Mouse (Mus musculus): ENCODE data around the gene Gm10840. TPM values are rescaled to one million over a fixed set of nuclear protein-coding genes. Genes with fewer than 3 reads are reported as not detected.
"Not testable (repeated sequence)": the region's sequence is repeated elsewhere in the genome, so short reads cannot be mapped to it uniquely, and the experiment has no call there.

Gene Gm10840
- not detected in 2 replicates for polyA plus RNA-seq (2015; fragmentation: Nextera tagmentation; extraction: Ambion mirVana)

GRCm38 (mm10) chr11:106160841-106161721, at the start of gene Gm10840, which contains the start of gene Limd2:
Gene Gm10840 (plus strand): TSS chr11:106160850.
Gene Limd2 (minus strand): TSS chr11:106160860.
- H3K9me3 ChIP-seq: no peaks in the 10 kb centered on the region

DNA sequence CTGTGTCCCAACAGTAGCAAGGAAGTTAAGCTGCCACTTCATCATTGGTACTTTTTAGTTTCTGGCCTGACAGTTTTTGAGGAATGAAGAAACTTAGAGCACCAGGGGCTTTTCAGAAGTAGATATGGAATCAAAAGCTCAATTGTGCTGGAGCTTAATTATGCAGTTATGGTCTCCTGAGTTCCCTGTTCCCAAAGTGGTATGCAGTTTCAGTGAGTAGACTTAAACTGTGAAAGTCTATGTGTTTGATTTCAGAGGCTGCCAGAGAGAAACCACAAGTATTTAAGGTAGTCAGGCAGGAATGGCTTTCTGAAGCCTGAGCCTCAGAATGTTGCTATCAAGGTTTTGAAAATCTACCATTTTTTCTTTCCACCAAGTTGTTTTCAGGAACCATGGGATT, 49.0 kb upstream of the Gm10840 start:
- ATAC-seq: no peak
- Histone ChIP-seq H3K27ac (no peak overlapping the region), H3K4me2 (replicated peaks) (no peak overlapping the region), H3K36me3 (peaks cover 2% of the 10 kb centered on the region; the same call in 1 of the 2 replicates), H3K9me3 (no peaks in the 10 kb centered on the region), H3K9ac (no peak overlapping the region), H3K4me1 (replicated peaks) (no peaks in the 10 kb centered on the region), H3K4me3 (replicated peaks) (no peak overlapping the region), H3K27me3 (replicated peaks) (no peaks in the 10 kb centered on the region)

More at GRCm38 (mm10) chr11:106160841-106161721, at the start of gene Gm10840, which contains the start of gene Limd2:
- H3K4me3 ChIP-seq (replicated peaks): peak within 1 kb of the TSS; percentile 80
- H3K4me2 ChIP-seq (replicated peaks): peak within 1 kb of the TSS; percentile 92
- 0 out of 2 replicates have a peak, but pooled peaks cover 13% of the 10 kb centered on the region for H3K36me3 ChIP-seq
- no peaks in the 10 kb centered on the region for H3K27me3 ChIP-seq (replicated peaks)
- peak; percentile 39 for ATAC-seq
- H3K27ac ChIP-seq: peak within 1 kb of the TSS; percentile 92
- H3K9ac ChIP-seq: peak within 1 kb of the TSS; percentile 89
- peaks cover 31% of the 10 kb centered on the region for H3K4me1 ChIP-seq (replicated peaks)
- WGBS: 34% methylated on average over 22 of the region's 22 CpGs

DNA sequence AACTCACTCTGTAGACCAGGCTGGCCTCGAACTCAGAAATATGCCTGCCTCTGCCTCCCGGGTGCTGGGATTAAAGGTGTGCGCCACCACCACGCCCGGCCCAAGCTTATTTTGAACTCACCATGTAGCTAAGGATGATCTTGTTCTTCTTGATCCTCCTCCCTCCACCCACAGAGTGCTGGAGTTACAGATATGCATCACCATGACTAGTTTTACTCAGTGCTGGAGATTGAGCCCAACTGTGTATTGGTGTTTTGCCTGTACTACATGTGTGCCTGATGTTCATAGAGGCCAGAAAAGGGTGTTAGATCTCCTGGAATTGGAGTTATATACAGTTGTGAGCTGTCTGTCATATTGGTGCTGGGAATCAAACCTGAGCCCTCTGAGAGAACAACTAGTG, 38.4 kb upstream of the Gm10840 start:
- Histone ChIP-seq H3K27ac (no peak overlapping the region), H3K4me3 (replicated peaks) (no peak overlapping the region), H3K4me2 (replicated peaks) (no peak overlapping the region), H3K27me3 (replicated peaks) (no peaks in the 10 kb centered on the region), H3K9me3 (no peaks in the 10 kb centered on the region), H3K36me3 (peaks cover 6% of the 10 kb centered on the region; the same call in 1 of the 2 replicates), H3K4me1 (replicated peaks) (no peaks in the 10 kb centered on the region), H3K9ac (no peak overlapping the region)
- ATAC-seq: no peak
- 96% methylated on average over 5 of the region's 5 CpGs for WGBS

GRCm38 (mm10) chr11:106122736-106123135, 37.9 kb upstream of the Gm10840 start:
- ATAC-seq: no peak
- 64% methylated on average over 3 of the region's 3 CpGs for WGBS
- H3K9ac ChIP-seq: no peak overlapping the region
- peaks cover 6% of the 10 kb centered on the region; the same call in 1 of the 2 replicates for H3K36me3 ChIP-seq
- no peak overlapping the region for H3K4me3 ChIP-seq (replicated peaks)
- no peaks in the 10 kb centered on the region for H3K4me1 ChIP-seq (replicated peaks)
- no peaks in the 10 kb centered on the region for H3K9me3 ChIP-seq
- H3K27ac ChIP-seq: no peak overlapping the region
- H3K27me3 ChIP-seq (replicated peaks): no peaks in the 10 kb centered on the region
- H3K4me2 ChIP-seq (replicated peaks): no peak overlapping the region

GRCm38 (mm10) chr11:106124784-106125183, 35.9 kb upstream of the Gm10840 start:
- no peak overlapping the region for H3K27ac ChIP-seq
- peaks cover 7% of the 10 kb centered on the region for H3K36me3 ChIP-seq
- ATAC-seq: no peak
- H3K27me3 ChIP-seq (replicated peaks): no peaks in the 10 kb centered on the region
- 78% methylated on average over 4 of the region's 4 CpGs for WGBS
- H3K9me3 ChIP-seq: no peaks in the 10 kb centered on the region
- H3K4me1 ChIP-seq (replicated peaks): no peaks in the 10 kb centered on the region
- H3K4me2 ChIP-seq (replicated peaks): no peak overlapping the region
- H3K9ac ChIP-seq: no peak overlapping the region
- H3K4me3 ChIP-seq (replicated peaks): no peak overlapping the region

GRCm38 (mm10) chr11:106125827-106126226, 34.8 kb upstream of the Gm10840 start:
- H3K9me3 ChIP-seq: no peaks in the 10 kb centered on the region
- H3K4me1 ChIP-seq (replicated peaks): no peaks in the 10 kb centered on the region
- H3K9ac ChIP-seq: no peak overlapping the region
- H3K27me3 ChIP-seq (replicated peaks): no peaks in the 10 kb centered on the region
- WGBS: 73% methylated on average over 1 of the region's 1 CpGs
- H3K4me2 ChIP-seq (replicated peaks): no peak overlapping the region
- H3K36me3 ChIP-seq: peaks cover 11% of the 10 kb centered on the region; the same call in 1 of the 2 replicates
- no peak overlapping the region for H3K27ac ChIP-seq
- no peak overlapping the region for H3K4me3 ChIP-seq (replicated peaks)
- no peak for ATAC-seq

- not testable (repeated sequence) for H3K27ac ChIP-seq; H3K27me3 ChIP-seq (replicated peaks); H3K9ac ChIP-seq; H3K9me3 ChIP-seq; H3K4me2 ChIP-seq (replicated peaks); ATAC-seq; H3K4me1 ChIP-seq (replicated peaks); H3K4me3 ChIP-seq (replicated peaks)
- H3K36me3 ChIP-seq: peaks cover 11% of the 10 kb centered on the region; the same call in 1 of the 2 replicates
- 91% methylated on average over 6 of the region's 6 CpGs for WGBS
Measured at GRCm38 (mm10) chr11:106126727-106127373, 33.8 kb upstream of the Gm10840 start.

- Histone ChIP-seq H3K27ac (no peak overlapping the region), H3K9ac (no peak overlapping the region), H3K4me1 (replicated peaks) (no peaks in the 10 kb centered on the region), H3K4me3 (replicated peaks) (no peak overlapping the region), H3K9me3 (no peaks in the 10 kb centered on the region), H3K4me2 (replicated peaks) (no peak overlapping the region), H3K36me3 (peaks cover 11% of the 10 kb centered on the region; the same call in 1 of the 2 replicates), H3K27me3 (replicated peaks) (no peaks in the 10 kb centered on the region)
- no peak for ATAC-seq
- WGBS: 80% methylated on average over 1 of the region's 1 CpGs
Measured at GRCm38 (mm10) chr11:106129477-106129876, 31.2 kb upstream of the Gm10840 start.

- no peaks in the 10 kb centered on the region for H3K4me1 ChIP-seq (replicated peaks)
- H3K27me3 ChIP-seq (replicated peaks): no peaks in the 10 kb centered on the region
- no peak overlapping the region for H3K9ac ChIP-seq
- peaks cover 8% of the 10 kb centered on the region; the same call in 1 of the 2 replicates for H3K36me3 ChIP-seq
- no peaks in the 10 kb centered on the region for H3K9me3 ChIP-seq
- WGBS: 90% methylated on average over 5 of the region's 5 CpGs
- H3K4me3 ChIP-seq (replicated peaks): no peak overlapping the region
- no peak overlapping the region for H3K4me2 ChIP-seq (replicated peaks)
- ATAC-seq: no peak
- no peak overlapping the region for H3K27ac ChIP-seq
Measured at GRCm38 (mm10) chr11:106132516-106132915, 28.1 kb upstream of the Gm10840 start.

DNA sequence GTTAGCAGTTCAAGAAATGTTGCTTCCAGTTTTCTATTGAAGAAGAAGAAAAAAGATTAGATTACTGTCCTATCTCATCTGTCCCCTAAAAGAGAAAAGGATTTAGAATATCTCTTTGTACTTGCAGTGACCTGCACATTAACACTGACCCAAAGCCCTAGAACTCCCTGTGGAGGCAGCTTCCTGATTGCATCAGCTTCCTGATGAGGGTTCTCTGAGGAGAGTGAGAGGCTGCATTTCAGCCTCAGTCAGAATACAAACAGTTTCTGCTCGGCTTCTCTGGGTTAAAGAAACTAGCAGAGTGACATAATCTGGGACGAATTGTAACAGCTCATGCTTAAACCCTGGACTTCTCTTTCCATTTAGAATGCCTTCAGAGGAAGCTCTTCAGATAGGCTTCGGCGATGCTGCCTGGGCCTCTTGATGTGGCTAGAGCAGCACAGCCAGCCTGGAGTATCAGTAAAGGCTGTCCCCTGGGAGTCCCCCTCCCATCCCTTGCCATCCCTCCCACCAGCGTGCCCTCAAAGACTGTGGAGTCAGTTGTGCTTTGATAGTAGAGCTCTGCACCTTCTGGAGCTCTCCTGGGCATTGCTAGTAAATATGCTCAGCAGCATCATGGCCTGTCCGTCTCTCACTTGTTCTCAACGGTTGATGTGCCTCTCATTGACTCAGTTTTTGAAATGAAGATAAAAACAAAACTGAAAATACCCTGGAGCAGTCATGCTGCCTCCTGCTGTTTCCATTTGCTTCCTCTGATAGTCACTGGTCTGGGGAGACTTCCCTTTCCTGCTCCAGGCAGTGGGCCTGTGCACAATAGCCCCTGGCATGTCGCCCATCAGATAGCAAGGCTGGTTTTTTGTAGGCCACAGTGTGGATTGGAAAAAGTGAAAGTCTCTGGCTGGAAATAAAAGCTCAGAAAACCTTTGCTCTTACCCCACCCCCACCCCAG, 25.8 kb upstream of the Gm10840 start:
- 0 out of 2 replicates have a peak, but pooled peaks cover 4% of the 10 kb centered on the region for H3K36me3 ChIP-seq
- H3K4me3 ChIP-seq (replicated peaks): no peak overlapping the region
- H3K27ac ChIP-seq: peak overlapping the region; percentile 71
- no peak overlapping the region for H3K9ac ChIP-seq
- no peaks in the 10 kb centered on the region for H3K27me3 ChIP-seq (replicated peaks)
- peak overlapping the region; percentile 25; the same call in 1 of the 2 replicates for H3K4me2 ChIP-seq (replicated peaks)
- no peaks in the 10 kb centered on the region for H3K9me3 ChIP-seq
- 54% methylated on average over 8 of the region's 8 CpGs for WGBS
- H3K4me1 ChIP-seq (replicated peaks): no peaks in the 10 kb centered on the region
- peak; percentile 58; the same call in 1 of the 2 replicates for ATAC-seq

DNA sequence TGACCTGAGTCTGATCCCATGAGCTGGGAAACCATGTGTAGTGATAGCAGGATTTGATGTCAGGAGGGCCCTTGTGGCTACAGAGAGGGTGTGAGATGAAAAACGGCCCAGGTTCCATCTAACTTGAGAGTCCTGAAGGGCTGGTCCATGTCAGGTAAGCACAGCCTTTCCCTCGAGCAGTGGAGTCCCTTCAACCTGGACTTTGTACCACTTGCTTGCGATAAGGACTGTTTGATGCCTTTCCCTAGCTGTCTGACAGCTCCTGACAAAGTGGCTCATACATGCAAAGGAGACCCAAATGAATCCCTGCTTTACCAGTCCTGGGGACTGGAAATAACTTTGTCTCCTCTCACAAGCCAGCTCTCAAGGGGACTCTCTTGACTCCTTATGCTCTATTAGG, 9.4 kb upstream of the Gm10840 start:
- Histone ChIP-seq H3K4me3 (replicated peaks) (no peak overlapping the region), H3K27me3 (replicated peaks) (no peaks in the 10 kb centered on the region), H3K9me3 (no peaks in the 10 kb centered on the region), H3K27ac (no peak overlapping the region), H3K9ac (no peak overlapping the region), H3K4me1 (replicated peaks) (no peaks in the 10 kb centered on the region), H3K36me3 (peaks cover 47% of the 10 kb centered on the region), H3K4me2 (replicated peaks) (no peak overlapping the region)
- 77% methylated on average over 3 of the region's 3 CpGs for WGBS
- peak; percentile 67; the same call in 1 of the 2 replicates for ATAC-seq
